Mouse (Mus musculus): ENCODE data around the gene Lrtm2. TPM values are rescaled to one million over a fixed set of nuclear protein-coding genes. Genes with fewer than 3 reads are reported as not detected.
A peak's percentile ranks its signal among the peaks of the same experiment; 100 is the strongest.

Gene Lrtm2
- total RNA-seq, 2 experiments from 2014 or later, result 0.22 to 0.77 TPM

DNA sequence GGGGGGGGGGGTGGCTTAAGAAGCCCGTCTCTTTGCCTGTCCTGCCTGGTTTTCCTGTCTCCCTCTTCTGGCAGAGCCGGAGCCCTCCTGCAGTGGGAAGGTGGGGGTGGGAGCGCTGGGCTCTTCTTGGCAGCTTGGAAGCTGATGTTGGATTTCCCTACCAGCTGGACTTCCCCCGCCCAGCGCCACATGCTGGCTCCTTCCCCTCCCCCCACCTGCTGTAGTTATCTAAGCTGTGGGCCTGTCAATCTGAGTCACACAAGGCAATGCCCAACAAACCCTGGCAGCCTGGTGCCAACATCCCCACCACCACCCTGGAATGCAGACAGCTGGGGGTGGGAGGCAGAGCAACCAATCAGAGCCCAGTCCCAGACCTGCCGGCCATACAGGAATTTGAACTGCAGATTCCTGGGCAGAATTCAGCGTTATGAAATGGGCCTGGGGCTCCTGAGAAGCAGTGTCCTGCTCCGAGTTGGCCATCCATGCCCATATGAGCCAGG, 1.3 kb downstream of the Lrtm2 start:
- TF ChIP-seq CTCF (IDR thresholded peaks at IDR 0.05), result no peak
- DNase-seq, result peak; percentile 47
- peak overlapping the region; percentile 15 for H3K4me3 ChIP-seq
- intact Hi-C loops (cut with DNase I), result no loop called here
- no peak overlapping the region for H3K27ac ChIP-seq

DNA sequence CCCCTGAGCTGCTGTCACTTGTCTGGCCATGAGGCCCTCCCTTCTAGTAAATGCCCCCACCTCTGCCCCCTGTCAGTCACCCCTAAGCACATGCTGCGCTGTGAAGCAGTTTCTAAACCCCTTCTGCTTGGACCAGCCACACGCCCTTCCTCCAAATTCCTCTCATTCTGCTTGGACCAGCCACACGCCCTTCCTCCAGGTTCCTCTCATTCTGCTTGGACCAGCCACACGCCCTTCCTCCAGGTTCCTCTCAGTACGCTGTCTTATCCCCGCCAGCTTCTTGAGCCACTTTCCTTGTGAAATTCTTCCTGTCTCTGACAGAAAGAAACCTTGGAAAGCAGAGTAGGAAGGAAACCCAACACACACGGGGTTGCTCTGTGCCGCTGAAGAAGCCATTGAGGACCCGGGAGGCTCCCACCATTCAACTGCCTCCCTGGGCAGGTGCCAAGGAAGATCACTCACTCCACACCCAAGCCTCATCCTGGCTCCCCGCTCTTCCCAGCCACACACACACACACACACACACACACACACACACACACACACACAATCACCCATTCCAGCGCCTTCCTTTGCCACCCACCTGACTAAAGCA, 1.9 kb downstream of the Lrtm2 start:
- intact Hi-C loops (cut with DNase I), result no loop called here
- no peak for DNase-seq

GRCm38 (mm10) chr6:119326541-119326940, 4.0 kb downstream of the Lrtm2 start:
- TF ChIP-seq CTCF (IDR thresholded peaks at IDR 0.05), result no peak
- Histone ChIP-seq H3K4me3 (no peak overlapping the region), H3K27ac (no peak overlapping the region)
- intact Hi-C loops (cut with DNase I), result no loop called here
- DNase-seq, result no peak

More for the DNA sequence above, 1.9 kb downstream of the Lrtm2 start:
- Histone ChIP-seq H3K4me3 (no peak overlapping the region), H3K27ac (no peak overlapping the region)
- no peak for TF ChIP-seq CTCF (IDR thresholded peaks at IDR 0.05)

- no peak for TF ChIP-seq CTCF (IDR thresholded peaks at IDR 0.05)
- intact Hi-C loops (cut with DNase I), result no loop called here
- Histone ChIP-seq H3K27ac (no peak overlapping the region), H3K4me3 (no peak overlapping the region)
- DNase-seq, result no peak
Measured at GRCm38 (mm10) chr6:119325978-119326377, 4.6 kb downstream of the Lrtm2 start.

DNA sequence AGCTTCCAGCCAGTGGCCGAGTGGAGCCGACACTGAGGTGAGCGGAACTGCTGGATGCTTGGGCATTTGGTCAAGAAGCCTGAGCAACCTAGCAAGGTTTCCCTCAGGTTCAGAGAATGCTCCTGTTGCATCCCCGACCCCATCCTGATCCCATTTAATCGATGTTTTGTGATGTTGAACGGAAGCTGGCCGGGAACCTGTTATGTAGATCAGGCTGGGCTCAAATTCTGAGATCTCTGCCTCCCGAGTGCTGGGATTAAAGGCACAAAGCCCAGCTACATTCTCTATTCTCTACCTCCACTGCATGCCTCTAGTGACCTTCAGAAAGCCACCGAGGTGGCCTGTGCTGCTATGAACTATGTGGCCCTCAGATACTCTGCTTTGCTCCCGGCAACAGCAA, 5.8 kb downstream of the Lrtm2 start:
- intact Hi-C loops (cut with DNase I), result no loop called here
- DNase-seq, result no peak
- Histone ChIP-seq H3K4me3 (no peak overlapping the region), H3K27ac (no peak overlapping the region)
- TF ChIP-seq CTCF (IDR thresholded peaks at IDR 0.05), result no peak

DNA sequence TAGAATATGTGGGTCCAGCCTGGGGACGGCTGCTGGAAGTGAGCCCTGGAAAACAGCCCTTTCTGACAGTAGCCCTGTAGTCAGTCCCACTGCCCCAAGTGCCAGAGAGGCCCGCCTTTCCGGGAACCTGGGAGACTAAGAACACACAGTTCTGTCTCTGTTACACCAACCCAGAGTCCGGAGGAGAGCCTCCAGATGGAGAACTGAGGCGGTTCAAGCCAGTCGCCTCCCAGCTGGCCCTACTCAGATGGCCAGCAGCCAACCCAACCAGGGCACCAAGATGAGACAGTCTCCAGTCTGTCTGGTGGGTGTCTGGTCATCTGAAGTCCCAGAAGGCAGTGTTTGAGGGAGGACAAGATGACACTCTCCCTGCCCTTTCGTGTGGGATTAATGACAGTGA, 8.8 kb downstream of the Lrtm2 start:
- intact Hi-C loops (cut with DNase I), result no loop called here
- no peak for TF ChIP-seq CTCF (IDR thresholded peaks at IDR 0.05)
- no peak for DNase-seq
- H3K4me3 ChIP-seq, result no peak overlapping the region
- H3K27ac ChIP-seq, result no peak overlapping the region

GRCm38 (mm10) chr6:119320481-119320880, 10.1 kb downstream of the Lrtm2 start:
- H3K4me3 ChIP-seq, result no peak overlapping the region
- DNase-seq, result no peak
- TF ChIP-seq CTCF (IDR thresholded peaks at IDR 0.05), result no peak
- H3K27ac ChIP-seq, result no peak overlapping the region
- intact Hi-C loops (cut with DNase I), result no loop called here

DNA sequence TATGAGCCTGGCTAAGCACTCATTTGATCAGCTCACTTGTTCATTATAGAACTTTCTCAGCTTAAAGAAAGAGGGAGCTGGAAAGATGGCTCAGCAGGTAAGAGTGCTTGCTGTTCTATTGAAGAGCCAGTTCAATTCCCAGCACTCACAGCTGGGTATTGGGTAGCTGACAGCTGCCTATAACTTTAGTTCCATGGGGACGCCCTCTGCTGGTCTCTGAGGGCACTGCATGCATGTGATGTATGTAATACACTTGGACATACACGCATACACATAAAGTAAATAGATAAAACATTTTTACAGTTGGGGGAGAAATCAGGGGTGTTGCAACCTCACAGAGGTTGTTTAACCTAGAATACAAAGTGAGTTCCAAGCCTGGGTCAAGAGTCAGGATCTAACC, 11.2 kb downstream of the Lrtm2 start:
- intact Hi-C loops (cut with DNase I), result no loop called here
- no peak overlapping the region for H3K27ac ChIP-seq
- H3K4me3 ChIP-seq, result no peak overlapping the region
- TF ChIP-seq CTCF (IDR thresholded peaks at IDR 0.05), result peak; percentile 29; the same call in 1 of the 2 replicates
- DNase-seq, result no peak

DNA sequence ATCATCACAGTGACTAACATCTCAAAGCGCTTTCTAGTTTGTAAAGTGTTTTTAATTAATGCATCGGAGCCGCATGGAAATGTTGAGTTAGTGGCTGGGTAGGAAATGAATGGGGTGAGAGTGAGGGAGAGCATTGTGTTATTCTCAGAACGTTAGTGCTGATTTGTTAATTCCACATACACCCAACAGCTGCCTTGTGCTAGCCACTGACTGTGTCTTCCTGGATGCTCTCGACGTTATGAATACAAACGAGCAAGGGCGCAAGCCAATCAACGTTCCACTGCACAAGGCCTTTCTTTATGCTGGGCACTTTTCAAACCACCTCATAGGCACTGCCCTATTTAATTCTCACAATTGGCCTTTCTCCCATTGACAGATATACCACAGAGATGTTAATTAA, 11.8 kb downstream of the Lrtm2 start:
- intact Hi-C loops (cut with DNase I), result no loop called here
- no peak for TF ChIP-seq CTCF (IDR thresholded peaks at IDR 0.05)
- no peak overlapping the region for H3K27ac ChIP-seq
- DNase-seq, result no peak
- no peak overlapping the region for H3K4me3 ChIP-seq

DNA sequence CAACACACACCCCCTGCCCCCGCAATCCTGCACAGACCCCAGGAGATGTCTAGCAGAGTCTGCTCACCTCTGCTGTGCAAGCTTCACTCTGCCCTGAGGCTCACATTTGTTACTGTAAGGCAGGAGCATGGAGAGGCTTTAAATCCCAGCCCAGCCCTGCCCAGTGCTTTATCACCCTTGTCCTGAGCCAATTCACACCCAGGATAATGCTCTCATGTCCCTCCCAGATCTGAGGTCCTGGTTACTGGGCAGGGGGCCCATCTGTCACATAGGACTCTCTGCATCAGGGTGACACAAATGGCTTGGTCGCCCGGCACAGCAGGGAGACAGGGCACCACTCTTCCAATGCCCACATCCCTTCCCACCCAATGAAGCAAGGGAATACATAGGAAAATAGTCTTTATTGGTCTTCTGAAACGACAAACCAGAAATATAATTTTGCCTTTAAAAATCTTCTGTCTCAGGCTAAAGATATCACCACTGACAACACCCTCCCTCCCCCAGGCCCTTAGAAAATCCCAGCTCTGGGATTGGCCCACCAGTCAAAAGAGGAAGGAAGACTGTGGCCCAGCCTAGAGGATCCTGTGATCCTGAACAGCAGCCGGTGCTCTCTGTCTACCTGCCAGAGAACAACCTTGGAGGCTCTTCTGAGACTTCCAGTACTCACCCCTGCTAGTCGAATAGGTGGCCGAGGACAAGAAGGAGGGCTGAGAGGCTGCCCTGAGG, 15.7 kb downstream of the Lrtm2 start:
- no peak for DNase-seq
- Histone ChIP-seq H3K4me3 (no peak overlapping the region), H3K27ac (no peak overlapping the region)
- TF ChIP-seq CTCF (IDR thresholded peaks at IDR 0.05), result no peak
- intact Hi-C loops (cut with DNase I), result no loop called here

DNA sequence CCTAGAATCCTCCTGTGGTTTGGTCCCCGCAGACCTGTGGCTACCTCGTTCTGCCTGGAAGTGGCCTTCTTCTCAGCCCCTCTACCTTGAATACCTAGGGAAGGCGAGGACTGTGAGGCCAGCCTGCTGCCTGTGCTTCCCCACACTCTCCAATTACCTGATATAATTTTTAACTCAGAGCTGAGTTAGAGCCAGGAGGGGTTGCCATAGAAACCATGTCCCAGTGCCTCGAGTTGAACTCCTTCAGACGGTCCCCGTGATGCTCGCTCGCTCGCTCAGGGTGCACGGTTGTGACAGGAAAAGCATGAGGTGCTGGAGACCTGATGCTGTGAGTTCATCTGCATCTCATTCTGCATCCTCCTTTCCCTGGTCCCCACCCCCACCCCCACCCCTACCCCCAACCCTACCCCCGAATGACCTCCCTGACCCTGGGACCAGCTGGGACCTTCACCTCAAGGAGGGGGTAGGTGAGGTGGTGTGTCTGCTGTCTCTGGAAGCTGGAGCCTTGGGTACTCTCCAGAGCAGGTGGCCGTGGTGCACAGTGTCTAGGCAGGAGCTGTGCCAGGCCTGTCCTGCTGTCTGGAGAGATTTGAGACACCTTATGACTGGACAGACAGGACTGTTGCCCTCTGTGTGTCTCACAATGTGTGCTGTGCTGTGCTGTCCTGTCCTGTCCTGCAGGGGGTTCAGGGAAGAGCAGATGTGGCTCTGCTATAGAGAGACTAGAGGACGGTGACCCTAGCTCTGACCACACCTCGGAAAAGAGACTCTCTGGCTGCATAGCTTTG, 16.8 kb downstream of the Lrtm2 start:
- no peak for DNase-seq
- intact Hi-C loops (cut with DNase I), result no loop called here

DNA sequence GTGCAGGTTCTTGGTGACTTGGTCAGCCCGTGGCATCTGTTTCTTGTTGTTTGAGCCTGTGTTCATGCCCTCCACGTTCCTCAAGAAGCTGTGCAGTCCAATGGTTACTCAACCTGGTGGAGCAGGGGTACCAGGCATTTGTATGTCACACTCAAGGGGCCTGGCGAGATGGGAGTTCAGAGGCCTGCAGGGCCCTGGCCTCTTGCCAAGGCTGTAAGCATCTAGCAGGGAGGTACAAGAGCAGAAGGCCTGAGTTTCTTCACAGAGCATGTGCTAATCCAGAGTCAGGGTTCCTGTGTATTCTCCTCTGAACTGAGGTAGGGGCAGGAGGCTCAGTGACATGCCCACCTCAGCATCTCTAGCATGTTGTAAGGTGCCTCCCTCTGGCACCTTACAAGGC, 17.5 kb downstream of the Lrtm2 start:
- Histone ChIP-seq H3K4me3 (no peak overlapping the region), H3K27ac (no peak overlapping the region)
- TF ChIP-seq CTCF (IDR thresholded peaks at IDR 0.05), result no peak
- intact Hi-C loops (cut with DNase I), result no loop called here
- peak; percentile 19 for DNase-seq

More for the DNA sequence above, 16.8 kb downstream of the Lrtm2 start:
- Histone ChIP-seq H3K4me3 (no peak overlapping the region), H3K27ac (no peak overlapping the region)
- no peak for TF ChIP-seq CTCF (IDR thresholded peaks at IDR 0.05)

DNA sequence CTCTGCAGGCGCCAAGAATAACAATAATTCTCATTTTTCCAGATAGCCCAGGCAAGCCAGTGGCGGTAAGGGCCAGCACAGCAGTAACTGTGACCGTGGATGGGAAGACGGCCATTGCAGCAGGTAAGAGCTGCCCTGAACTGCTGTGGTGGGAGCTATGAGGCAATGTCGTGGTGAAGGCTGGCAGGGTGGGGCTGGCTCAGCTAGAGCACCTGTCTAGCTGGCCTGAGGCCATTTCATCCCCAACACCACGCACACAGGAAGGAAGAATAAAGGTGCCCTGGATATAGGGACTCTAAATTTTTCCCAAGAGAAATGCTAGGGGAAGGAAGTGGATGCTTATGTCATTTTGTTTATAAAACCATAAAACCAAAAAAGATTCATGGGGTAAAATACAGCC, 18.2 kb downstream of the Lrtm2 start:
- no peak for TF ChIP-seq CTCF (IDR thresholded peaks at IDR 0.05)
- intact Hi-C loops (cut with DNase I), result no loop called here

More for the DNA sequence above, 18.2 kb downstream of the Lrtm2 start:
- Histone ChIP-seq H3K4me3 (no peak overlapping the region), H3K27ac (no peak overlapping the region)
- DNase-seq, result no peak

All from gastrocnemius, adult 2 months (tissue).